Mouse (Mus musculus) erythroblast, adult 5-6 weeks (primary cell): ENCODE measurements around the gene Pilra. TPM values are rescaled to one million over a fixed set of nuclear protein-coding genes. Genes with fewer than 3 reads are reported as not detected.

Experiments used
- ATAC-seq: replicated peaks from 2 replicates; pipeline ENCODE4 v1.8.0; 2016; ENCODE audit warnings: moderate number of reproducible peaks, mild to moderate bottlenecking, moderate TSS enrichment, inconsistent platforms; ENCODE audit not compliant: poor library complexity, low FRiP score, severe bottlenecking
- total RNA-seq, 2 experiments: library from RNA; stranded (forward) in 1 of 2; stranded (reverse) in 1 of 2; fragments of 150-400 nt in 1 of 2; fragments of 200-764, 138-1000 nt in 1 of 2; gene quantifications; 2 replicates each; pipeline versions ENCODE4 v1.2.3 to v1.2.4; 2015 to 2017; ENCODE audit warnings: low replicate concordance in 2 of 2

The Pilra gene
- total RNA-seq, 2 experiments from 2014 or later, result 21.6 to 45.2 TPM

GRCm38 (mm10) chr5:137782776-137783522 lies 53.1 kb downstream of the Pilra start:
- ATAC-seq, result no peak

- no peak for ATAC-seq
These were observed 54.4 kb downstream of the Pilra start for GRCm38 (mm10) chr5:137781661-137782060.

GRCm38 (mm10) chr5:137779053-137779933 lies 56.8 kb downstream of the Pilra start:
- peak; percentile 36 for ATAC-seq

- peak; percentile 96 for ATAC-seq
These were observed 57.4 kb downstream of the Pilra start, which contains the start of gene Ppp1r35 for GRCm38 (mm10) chr5:137778635-137779034. Gene Ppp1r35, plus strand, starts transcription at chr5:137778849.

- no peak for ATAC-seq
These were observed 58.7 kb downstream of the Pilra start for GRCm38 (mm10) chr5:137777267-137777845.

- no peak for ATAC-seq
These were observed 59.6 kb downstream of the Pilra start for GRCm38 (mm10) chr5:137776408-137776918.

GRCm38 (mm10) chr5:137775587-137776290 lies 60.3 kb downstream of the Pilra start:
- no peak for ATAC-seq

GRCm38 (mm10) chr5:137772755-137773154 lies 63.3 kb downstream of the Pilra start:
- no peak for ATAC-seq

Other genes with a start within 250 kb of the Pilra start
- 18.6 and 37.2 TPM in 2 replicates for gene Mospd3, start 235.2 kb downstream of the Pilra start, total RNA-seq (2015; ENCODE audit: low replicate concordance)
- 0.43 TPM in 1 of 2 replicates, not detected in the other for gene Mospd3, start 235.2 kb downstream of the Pilra start, total RNA-seq (2017; ENCODE audit: low replicate concordance)
- not detected in 2 replicates for gene Pcolce, start 222.5 kb downstream of the Pilra start, total RNA-seq (2015; ENCODE audit: low replicate concordance)
- not detected in 2 replicates for gene Pcolce, start 222.5 kb downstream of the Pilra start, total RNA-seq (2017; ENCODE audit: low replicate concordance)
- gene Fbxo24, start 207.3 kb downstream of the Pilra start, total RNA-seq (2015; ENCODE audit: low replicate concordance), result not detected in 2 replicates
- gene Fbxo24, start 207.3 kb downstream of the Pilra start, total RNA-seq (2017; ENCODE audit: low replicate concordance), result not detected in 2 replicates
- gene Lrch4, start 207.2 kb downstream of the Pilra start, total RNA-seq (2015; ENCODE audit: low replicate concordance), result 9.0 and 27.2 TPM in 2 replicates
- gene Lrch4, start 207.2 kb downstream of the Pilra start, total RNA-seq (2017; ENCODE audit: low replicate concordance), result 10.6 and 13.9 TPM in 2 replicates
- gene Gm20605, start 207.1 kb downstream of the Pilra start, total RNA-seq (2015; ENCODE audit: low replicate concordance), result 1.9 and 6.3 TPM in 2 replicates
- gene Gm20605, start 207.1 kb downstream of the Pilra start, total RNA-seq (2017; ENCODE audit: low replicate concordance), result 0.94 and 4.7 TPM in 2 replicates
- 11.0 and 17.1 TPM in 2 replicates for gene Sap25, start 194.9 kb downstream of the Pilra start, total RNA-seq (2015; ENCODE audit: low replicate concordance)
- 3.1 and 4.8 TPM in 2 replicates for gene Sap25, start 194.9 kb downstream of the Pilra start, total RNA-seq (2017; ENCODE audit: low replicate concordance)
- not detected in 2 replicates for gene Irs3, start 190.6 kb downstream of the Pilra start, total RNA-seq (2015; ENCODE audit: low replicate concordance)
- gene Irs3, start 190.6 kb downstream of the Pilra start, total RNA-seq (2017; ENCODE audit: low replicate concordance), result not detected in 2 replicates
- 9.6 and 12.1 TPM in 2 replicates for gene Agfg2, start 151.6 kb downstream of the Pilra start, total RNA-seq (2015; ENCODE audit: low replicate concordance)
- 20.5 and 24.5 TPM in 2 replicates for gene Agfg2, start 151.6 kb downstream of the Pilra start, total RNA-seq (2017; ENCODE audit: low replicate concordance)
- gene Nyap1, start 94.7 kb downstream of the Pilra start, total RNA-seq (2015; ENCODE audit: low replicate concordance), result 0.38 TPM in 1 of 2 replicates, not detected in the other
- gene Nyap1, start 94.7 kb downstream of the Pilra start, total RNA-seq (2017; ENCODE audit: low replicate concordance), result 0.84 and 1.4 TPM in 2 replicates
- gene Tsc22d4, start 90.6 kb downstream of the Pilra start, total RNA-seq (2015; ENCODE audit: low replicate concordance), result 24.5 and 44.6 TPM in 2 replicates
- gene Tsc22d4, start 90.6 kb downstream of the Pilra start, total RNA-seq (2017; ENCODE audit: low replicate concordance), result 69.5 and 76.3 TPM in 2 replicates
- gene Ppp1r35, start 57.4 kb downstream of the Pilra start, total RNA-seq (2015; ENCODE audit: low replicate concordance), result 6.5 and 24.2 TPM in 2 replicates
- 6.4 and 12.0 TPM in 2 replicates for gene Ppp1r35, start 57.4 kb downstream of the Pilra start, total RNA-seq (2017; ENCODE audit: low replicate concordance)
- 7.7 and 11.7 TPM in 2 replicates for gene Mepce, start 48.6 kb downstream of the Pilra start, total RNA-seq (2015; ENCODE audit: low replicate concordance)
- 4.8 and 14.4 TPM in 2 replicates for gene Mepce, start 48.6 kb downstream of the Pilra start, total RNA-seq (2017; ENCODE audit: low replicate concordance)
- 1.7 and 9.2 TPM in 2 replicates for gene Zcwpw1, start 48.5 kb downstream of the Pilra start, total RNA-seq (2015; ENCODE audit: low replicate concordance)
- 5.5 and 6.1 TPM in 2 replicates for gene Zcwpw1, start 48.5 kb downstream of the Pilra start, total RNA-seq (2017; ENCODE audit: low replicate concordance)
- 33.9 and 54.4 TPM in 2 replicates for gene Pilrb1, start 21.8 kb upstream of the Pilra start, total RNA-seq (2015; ENCODE audit: low replicate concordance)
- gene Pilrb1, start 21.8 kb upstream of the Pilra start, total RNA-seq (2017; ENCODE audit: low replicate concordance), result 17.3 and 18.4 TPM in 2 replicates
- gene Pilrb2, start 35.5 kb upstream of the Pilra start, total RNA-seq (2015; ENCODE audit: low replicate concordance), result 45.1 and 49.0 TPM in 2 replicates
- 12.4 and 30.1 TPM in 2 replicates for gene Pilrb2, start 35.5 kb upstream of the Pilra start, total RNA-seq (2017; ENCODE audit: low replicate concordance)
- gene Cyp3a13, start 85.3 kb upstream of the Pilra start, total RNA-seq (2015; ENCODE audit: low replicate concordance), result not detected in 2 replicates
- gene Cyp3a13, start 85.3 kb upstream of the Pilra start, total RNA-seq (2017; ENCODE audit: low replicate concordance), result 0.09 TPM in 1 of 2 replicates, not detected in the other
- not detected in 2 replicates for gene Gjc3, start 126.8 kb upstream of the Pilra start, total RNA-seq (2015; ENCODE audit: low replicate concordance)
- not detected in 2 replicates for gene Gjc3, start 126.8 kb upstream of the Pilra start, total RNA-seq (2017; ENCODE audit: low replicate concordance)
- gene Azgp1, start 145.2 kb upstream of the Pilra start, total RNA-seq (2015; ENCODE audit: low replicate concordance), result not detected in 2 replicates
- not detected in 2 replicates for gene Azgp1, start 145.2 kb upstream of the Pilra start, total RNA-seq (2017; ENCODE audit: low replicate concordance)
- gene Smok3a, start 185.0 kb upstream of the Pilra start, total RNA-seq (2015; ENCODE audit: low replicate concordance), result not detected in 2 replicates
- 0.09 TPM in 1 of 2 replicates, not detected in the other for gene Smok3a, start 185.0 kb upstream of the Pilra start, total RNA-seq (2017; ENCODE audit: low replicate concordance)
- gene Smok3b, start 185.1 kb upstream of the Pilra start, total RNA-seq (2015; ENCODE audit: low replicate concordance), result not detected in 2 replicates
- not detected in 2 replicates for gene Smok3b, start 185.1 kb upstream of the Pilra start, total RNA-seq (2017; ENCODE audit: low replicate concordance)
- not detected in 2 replicates for gene Smok3c, start 216.9 kb upstream of the Pilra start, total RNA-seq (2015; ENCODE audit: low replicate concordance)
- gene Smok3c, start 216.9 kb upstream of the Pilra start, total RNA-seq (2017; ENCODE audit: low replicate concordance), result not detected in 2 replicates
- 10.0 and 15.7 TPM in 2 replicates for gene Zkscan1, start 248.8 kb upstream of the Pilra start, total RNA-seq (2015; ENCODE audit: low replicate concordance)
- gene Zkscan1, start 248.8 kb upstream of the Pilra start, total RNA-seq (2017; ENCODE audit: low replicate concordance), result 11.1 and 16.9 TPM in 2 replicates